Mouse (Mus musculus) kidney, adult 2 months (tissue): ENCODE measurements around the gene Rfx2. TPM values are rescaled to one million over a fixed set of nuclear protein-coding genes. Genes with fewer than 3 reads are reported as not detected.

Source experiments
- DNase-seq: peaks from one replicate; pipeline ENCODE4 v3.0.0; 2021
- H3K27ac ChIP-seq: fragments of 200-500 bp; 2 replicates; pipeline ENCODE4 v1.5.1; 2012; ENCODE audit warnings: low read depth, low read length, control low read depth, inconsistent platforms; ENCODE audit not compliant: insufficient read depth
- H3K27me3 ChIP-seq: fragments of 200-500 bp; replicated peaks from 2 replicates; pipeline ENCODE4 v1.6.1; 2012; ENCODE audit warnings: mild to moderate bottlenecking, moderate library complexity, low read length, inconsistent platforms; ENCODE audit not compliant: control insufficient read depth, insufficient read depth
- H3K36me3 ChIP-seq: fragments of 200-500 bp; 2 replicates; pipeline ENCODE4 v1.6.1; 2012; ENCODE audit warnings: mild to moderate bottlenecking, moderate library complexity, low read length, inconsistent platforms; ENCODE audit not compliant: control insufficient read depth, insufficient read depth
- H3K4me1 ChIP-seq: fragments of 200-500 bp; 2 replicates; pipeline ENCODE4 v1.6.1; 2011; ENCODE audit warnings: low read length; ENCODE audit not compliant: control insufficient read depth, insufficient read depth
- H3K4me3 ChIP-seq: fragments of 200-500 bp; 2 replicates; pipeline ENCODE4 v1.5.1; 2011; ENCODE audit warnings: mild to moderate bottlenecking, low read depth, low read length, control low read depth; ENCODE audit not compliant: insufficient read depth
- CTCF ChIP-seq: fragments of 200-500 bp; conservative IDR thresholded peaks from 2 replicates; pipeline ENCODE4 v1.5.1; 2011; ENCODE audit warnings: low read depth, mild to moderate bottlenecking, control low read depth, low read length, moderate library complexity, mixed read lengths; ENCODE audit not compliant: insufficient read depth, insufficient read length
- POLR2A ChIP-seq: fragments of 200-500 bp; IDR thresholded peaks from one replicate; pipeline ENCODE4 v1.6.1; 2011; ENCODE audit warnings: low read depth, low read length, control low read depth
- WGBS: fragments of 180-500 bp; shearing (Covaris S2); methylation state at CpG from one replicate; pipeline ENCODE4 v1.1.7; 2018; 5-methylcytosine and 5-hydroxymethylcytosine counted together
- polyA plus RNA-seq: library from polyadenylated mRNA; depleted of rRNA; stranded (reverse); fragments of >200 nt; gene quantifications from 2 replicates; pipeline ENCODE4 v1.2.3, GENCODE M21; 2012

The Rfx2 gene
- polyA plus RNA-seq, 1 experiment: 4.8 TPM

GRCm38 (mm10) chr17:56855421-56855820 lies 24.6 kb upstream of the Rfx2 start:
- Histone ChIP-seq H3K27me3 (no peaks in the 10 kb centered on the region), H3K4me3 (no peak overlapping the region), H3K27ac (no peak overlapping the region), H3K4me1 (no peaks in the 10 kb centered on the region), H3K36me3 (no peaks in the 10 kb centered on the region)
- TF ChIP-seq POLR2A: no peak
- no peak for TF ChIP-seq CTCF
- no peak for DNase-seq
- WGBS: 78% methylated on average over 3 of the region's 3 CpGs

GRCm38 (mm10) chr17:56851167-56851566 lies 20.4 kb upstream of the Rfx2 start:
- DNase-seq: no peak
- H3K27ac ChIP-seq: no peak overlapping the region
- H3K4me1 ChIP-seq: no peaks in the 10 kb centered on the region
- no peak for TF ChIP-seq POLR2A
- TF ChIP-seq CTCF: no peak
- H3K36me3 ChIP-seq: no peaks in the 10 kb centered on the region
- no peaks in the 10 kb centered on the region for H3K27me3 ChIP-seq
- 64% methylated on average over 3 of the region's 3 CpGs for WGBS
- H3K4me3 ChIP-seq: no peak overlapping the region

GRCm38 (mm10) chr17:56849710-56850109 lies 18.9 kb upstream of the Rfx2 start:
- DNase-seq: no peak
- TF ChIP-seq POLR2A (no peak), CTCF (no peak)
- no peaks in the 10 kb centered on the region for H3K36me3 ChIP-seq

GRCm38 (mm10) chr17:56848785-56849184 lies 18.0 kb upstream of the Rfx2 start:
- H3K27ac ChIP-seq: no peak overlapping the region
- no peaks in the 10 kb centered on the region for H3K4me1 ChIP-seq
- no peaks in the 10 kb centered on the region for H3K27me3 ChIP-seq
- TF ChIP-seq POLR2A: no peak
- no peak for TF ChIP-seq CTCF
- DNase-seq: no peak
- no peaks in the 10 kb centered on the region for H3K36me3 ChIP-seq
- no peak overlapping the region for H3K4me3 ChIP-seq
- WGBS: 80% methylated on average over 5 of the region's 5 CpGs

More at GRCm38 (mm10) chr17:56849710-56850109, 18.9 kb upstream of the Rfx2 start:
- WGBS: 77% methylated on average over 13 of the region's 13 CpGs
- Histone ChIP-seq H3K27me3 (no peaks in the 10 kb centered on the region), H3K4me1 (no peaks in the 10 kb centered on the region), H3K4me3 (no peak overlapping the region), H3K27ac (no peak overlapping the region)

- Histone ChIP-seq H3K4me3 (no peak overlapping the region), H3K27me3 (no peaks in the 10 kb centered on the region), H3K4me1 (no peaks in the 10 kb centered on the region), H3K36me3 (no peaks in the 10 kb centered on the region), H3K27ac (no peak overlapping the region)
- TF ChIP-seq CTCF (no peak), POLR2A (no peak)
- no peak for DNase-seq
- 88% methylated on average over 5 of the region's 5 CpGs for WGBS
These were observed 12.9 kb upstream of the Rfx2 start for GRCm38 (mm10) chr17:56843678-56844077.

- 73% methylated on average over 5 of the region's 5 CpGs for WGBS
- H3K4me1 ChIP-seq: no peaks in the 10 kb centered on the region
- DNase-seq: no peak
- no peaks in the 10 kb centered on the region for H3K27me3 ChIP-seq
- H3K4me3 ChIP-seq: no peak overlapping the region
- H3K27ac ChIP-seq: no peak overlapping the region
- H3K36me3 ChIP-seq: no peaks in the 10 kb centered on the region
- TF ChIP-seq POLR2A (no peak), CTCF (no peak)
These were observed 11.4 kb upstream of the Rfx2 start for GRCm38 (mm10) chr17:56842173-56842572.

- Histone ChIP-seq H3K36me3 (no peaks in the 10 kb centered on the region), H3K4me1 (no peaks in the 10 kb centered on the region), H3K27me3 (no peaks in the 10 kb centered on the region), H3K4me3 (no peak overlapping the region), H3K27ac (no peak overlapping the region)
- TF ChIP-seq POLR2A (no peak), CTCF (no peak)
- no peak for DNase-seq
- WGBS: 62% methylated on average over 7 of the region's 7 CpGs
These were observed 9.7 kb upstream of the Rfx2 start for GRCm38 (mm10) chr17:56840524-56840923.

- Histone ChIP-seq H3K27ac (no peak overlapping the region), H3K4me1 (no peaks in the 10 kb centered on the region), H3K27me3 (no peaks in the 10 kb centered on the region), H3K36me3 (no peaks in the 10 kb centered on the region), H3K4me3 (no peak overlapping the region)
- 85% methylated on average over 8 of the region's 8 CpGs for WGBS
- TF ChIP-seq POLR2A (no peak), CTCF (no peak)
- no peak for DNase-seq
These were observed 5.5 kb upstream of the Rfx2 start for GRCm38 (mm10) chr17:56836336-56836735.
